Mouse (Mus musculus): Measurements from ENCODE around the gene Gm21748.
"Not testable (repeated sequence)": the region's sequence is repeated elsewhere in the genome, so short reads cannot be mapped to it uniquely, and the experiment has no call there.

Gm21748 gene

DNA sequence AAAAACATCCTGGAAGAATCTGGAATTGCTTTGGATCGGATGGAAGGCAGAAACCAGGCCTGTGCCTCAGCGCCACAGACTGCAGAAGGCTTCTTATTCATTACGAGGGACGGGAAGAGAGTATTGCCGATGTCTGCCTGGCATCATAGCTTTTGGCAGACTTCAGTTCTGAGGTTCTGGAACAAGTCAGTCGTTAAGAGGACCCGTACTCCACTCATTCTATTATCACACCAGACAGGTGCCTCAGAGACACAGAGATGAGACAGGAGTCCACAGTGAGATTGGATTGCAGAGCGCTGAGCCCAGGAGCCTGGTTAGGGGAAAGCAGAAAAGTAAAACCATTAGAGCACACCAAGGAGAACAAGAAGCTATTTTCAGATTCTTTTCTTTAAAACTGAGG is at the start of gene Gm21748:
Gm21748 (minus strand) TSS at position 101 of the 400 bp plus-strand sequence.
- DNase-seq (ENCODE audit: low spot score in 2 of 2), result not testable (repeated sequence)
